Mouse (Mus musculus) megakaryocyte, embryonic 14.5 days (primary cell): ENCODE data around the gene Cntln.

Experiments used
- FLI1 ChIP-seq: IDR thresholded peaks from 2 replicates; pipeline ENCODE4 v1.6.1; 2012; ENCODE audit warnings: low read length, inconsistent platforms, mixed read lengths
- GATA1 ChIP-seq: IDR thresholded peaks from 3 replicates; pipeline ENCODE4 v1.6.1; 2012; ENCODE audit warnings: mixed read lengths, low read length, inconsistent platforms, borderline replicate concordance

DNA sequence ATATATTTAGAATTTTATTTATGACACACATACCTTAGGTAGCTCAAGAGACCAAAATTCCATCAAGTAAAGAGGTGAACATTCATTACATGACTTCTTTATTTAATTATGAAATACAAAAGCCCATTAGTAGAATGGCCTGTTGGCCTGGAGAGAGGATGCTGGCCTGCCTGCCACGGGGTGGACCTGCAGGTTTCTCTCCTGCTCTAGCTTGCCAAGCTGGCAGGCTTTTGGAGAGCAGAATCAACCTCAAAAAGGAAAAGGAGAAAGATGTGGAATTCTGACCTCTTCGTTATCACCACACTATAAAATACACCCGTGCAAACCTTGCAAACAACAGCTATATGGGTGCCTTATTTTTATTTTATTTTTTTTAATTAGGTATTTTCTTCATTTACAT, 45.6 kb upstream of the Cntln start:
- TF ChIP-seq GATA1 (no peak), FLI1 (no peak)
